Mouse (Mus musculus) urinary bladder, postnatal 36 days (tissue): ENCODE results near the gene Lamb3.
A peak's percentile ranks its signal among the peaks of the same experiment; 100 is the strongest.

ENCODE experiments used
- DNase-seq, 2 experiments: peaks; one replicate each; pipeline ENCODE4 v3.0.0; 2022; ENCODE audit warnings: low spot score in 2 of 2, mixed read lengths in 1 of 2

Lamb3 gene

DNA sequence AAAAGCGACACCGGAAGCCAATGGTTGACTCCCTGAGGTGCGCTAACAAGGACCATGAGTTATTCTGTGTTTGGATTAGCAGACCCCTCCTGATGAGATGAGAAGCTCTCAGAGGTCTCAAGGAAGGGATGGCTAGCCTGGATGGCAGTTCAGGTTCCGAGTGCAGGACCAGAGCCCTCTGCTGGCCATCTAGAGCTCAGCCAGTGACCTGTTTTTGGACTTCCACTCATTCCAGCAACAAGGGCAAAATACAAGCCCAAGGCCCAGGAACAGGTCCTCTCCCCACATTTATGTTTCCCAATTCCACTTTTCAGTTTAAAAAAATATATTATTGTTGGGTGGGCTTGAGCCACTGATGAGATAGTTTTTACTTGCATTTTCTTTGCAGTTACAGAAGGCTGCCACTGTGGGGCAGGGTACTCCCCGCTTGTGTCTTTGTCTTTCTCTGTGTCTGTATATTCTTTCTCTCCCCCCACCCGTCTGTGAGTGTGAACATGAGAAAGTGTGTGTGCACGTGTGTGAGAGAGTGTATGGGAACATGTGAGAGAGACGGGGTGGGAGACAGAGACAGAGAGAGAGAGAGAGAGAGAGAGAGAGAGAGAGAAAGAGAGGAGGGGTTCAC is 175.5 kb downstream of the Lamb3 start:
- DNase-seq: peak; percentile 14 to 20

- peak; percentile 74 to 85 for DNase-seq
These were observed 178.6 kb downstream of the Lamb3 start for GRCm38 (mm10) chr1:193386136-193386535.

- no peak for DNase-seq
These were observed 179.7 kb downstream of the Lamb3 start for GRCm38 (mm10) chr1:193387241-193387640.

- no peak for DNase-seq
These were observed 182.0 kb downstream of the Lamb3 start for GRCm38 (mm10) chr1:193389505-193389904.

DNA sequence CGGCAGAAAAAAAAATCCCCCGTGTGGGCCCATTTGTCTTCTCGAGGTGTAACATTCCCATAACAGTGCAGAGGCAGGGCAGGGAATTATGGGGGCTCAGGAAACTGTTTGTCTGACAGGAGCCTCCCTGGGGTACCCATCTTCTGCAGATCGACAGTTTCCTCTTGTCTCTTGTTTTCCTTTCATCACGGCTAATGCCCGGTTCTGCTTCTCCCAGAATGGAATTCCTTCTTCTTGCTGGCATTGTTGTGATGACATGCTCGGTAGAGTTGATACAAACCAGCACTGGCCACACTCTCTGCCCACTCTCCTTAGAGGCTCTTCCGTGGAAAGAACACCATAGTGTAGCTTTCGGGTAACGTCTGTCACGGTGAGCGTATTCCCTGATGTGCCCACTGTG is 182.5 kb downstream of the Lamb3 start:
- no peak for DNase-seq

DNA sequence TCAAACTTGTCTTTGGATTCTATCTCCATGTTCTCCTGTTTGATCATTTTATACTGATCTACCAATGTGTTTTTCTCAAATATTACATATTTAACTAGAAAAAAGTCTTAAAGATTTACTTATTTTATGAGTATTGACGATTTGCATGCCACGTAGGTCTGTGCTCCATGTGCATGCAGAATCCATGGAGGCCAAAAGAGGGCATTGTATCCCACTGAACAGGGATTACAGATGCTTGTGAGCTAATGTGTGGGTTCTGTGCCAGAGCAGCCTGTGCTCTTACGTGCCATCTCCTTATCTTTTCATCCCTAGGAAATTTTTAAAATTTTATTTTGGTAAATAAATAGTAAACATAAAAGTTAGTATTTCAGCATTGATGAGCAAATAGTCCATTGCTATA is 184.8 kb downstream of the Lamb3 start:
- no peak for DNase-seq
